Mouse (Mus musculus) liver, adult 2 months (tissue): ENCODE results near the gene Hdac7.

Experiments
- CTCF ChIP-seq: fragments of 200-500 bp; IDR thresholded peaks from 2 replicates; pipeline ENCODE4 v1.5.1; 2011; ENCODE audit warnings: low read depth, low read length, control low read depth
- POLR2A ChIP-seq: fragments of 200-500 bp; IDR thresholded peaks from 2 replicates; pipeline ENCODE4 v1.6.1; 2011; ENCODE audit warnings: low read length, control low read depth; ENCODE audit not compliant: insufficient read depth; ENCODE audit errors: extremely low read depth

- TF ChIP-seq CTCF (no peak), POLR2A (no peak)
Measured at GRCm38 (mm10) chr15:97776919-97777318, 67.4 kb downstream of the Hdac7 start.
